Mouse (Mus musculus): Measurements from ENCODE around the gene Clec2i. TPM values are rescaled to one million over a fixed set of nuclear protein-coding genes. Genes with fewer than 3 reads are reported as not detected.
"Not testable (repeated sequence)": the region's sequence is repeated elsewhere in the genome, so short reads cannot be mapped to it uniquely, and the experiment has no call there.

Clec2i gene
- polyA plus RNA-seq, 1 experiment = not detected

GRCm38 (mm10) chr6:128890948-128891355 is 3.6 kb downstream of the Clec2i start, which contains the start of gene BC035044:
Gene BC035044, minus strand, starts transcription at chr6:128891126.
- WGBS = 79% methylated on average over 2 of the region's 2 CpGs
- Histone ChIP-seq H3K27ac (ENCODE audit: insufficient read depth, low read depth, low read length) (peak within 1 kb of the TSS; percentile 65; the same call in 1 of the 2 replicates), H3K4me1 (ENCODE audit: control insufficient read depth, insufficient read depth, insufficient read length, low read length) (no peaks in the 10 kb centered on the region), H3K4me3 (ENCODE audit: low read depth, low read length) (no peak within 1 kb of the TSS), H3K36me3 (ENCODE audit: control insufficient read depth, insufficient read depth, low read length) (no peaks in the 10 kb centered on the region), H3K27me3 (ENCODE audit: control insufficient read depth, insufficient read depth, low read length) (no peaks in the 10 kb centered on the region)
- TF ChIP-seq POLR2A (IDR thresholded peaks at IDR 0.05; ENCODE audit: low read depth, low read length) (no peak), CTCF (IDR thresholded peaks at IDR 0.05; ENCODE audit: extremely low read depth, insufficient read length, insufficient replicate concordance, low read depth, low read length) (no peak)

- H3K36me3 ChIP-seq (ENCODE audit: control insufficient read depth, insufficient read depth, low read length) = no peaks in the 10 kb centered on the region
- H3K27me3 ChIP-seq (ENCODE audit: control insufficient read depth, insufficient read depth, low read length) = no peaks in the 10 kb centered on the region
- H3K4me3 ChIP-seq (ENCODE audit: low read depth, low read length) = no peak overlapping the region
- no peaks in the 10 kb centered on the region for H3K4me1 ChIP-seq (ENCODE audit: control insufficient read depth, insufficient read depth, insufficient read length, low read length)
- WGBS = 79% methylated on average over 3 of the region's 3 CpGs
- no peak for TF ChIP-seq POLR2A (IDR thresholded peaks at IDR 0.05; ENCODE audit: low read depth, low read length)
- TF ChIP-seq CTCF (IDR thresholded peaks at IDR 0.05; ENCODE audit: extremely low read depth, insufficient read length, insufficient replicate concordance, low read depth, low read length) = no peak
- H3K27ac ChIP-seq (ENCODE audit: insufficient read depth, low read depth, low read length) = no peak overlapping the region
Observed at GRCm38 (mm10) chr6:128895404-128896001, 8.1 kb downstream of the Clec2i start.

- TF ChIP-seq CTCF (IDR thresholded peaks at IDR 0.05; ENCODE audit: extremely low read depth, insufficient read length, insufficient replicate concordance, low read depth, low read length) = no peak
- Histone ChIP-seq H3K4me1 (ENCODE audit: control insufficient read depth, insufficient read depth, insufficient read length, low read length) (no peaks in the 10 kb centered on the region), H3K27me3 (ENCODE audit: control insufficient read depth, insufficient read depth, low read length) (no peaks in the 10 kb centered on the region), H3K36me3 (ENCODE audit: control insufficient read depth, insufficient read depth, low read length) (no peaks in the 10 kb centered on the region), H3K4me3 (ENCODE audit: low read depth, low read length) (no peak overlapping the region), H3K27ac (ENCODE audit: insufficient read depth, low read depth, low read length) (no peak overlapping the region)
- WGBS = 92% methylated on average over 2 of the region's 2 CpGs
Observed at GRCm38 (mm10) chr6:128900044-128900443, 12.7 kb downstream of the Clec2i start.

- not testable (repeated sequence) for H3K4me1 ChIP-seq (ENCODE audit: control insufficient read depth, insufficient read depth, insufficient read length, low read length); H3K36me3 ChIP-seq (ENCODE audit: control insufficient read depth, insufficient read depth, low read length); H3K27ac ChIP-seq (ENCODE audit: insufficient read depth, low read depth, low read length); H3K4me3 ChIP-seq (ENCODE audit: low read depth, low read length); H3K27me3 ChIP-seq (ENCODE audit: control insufficient read depth, insufficient read depth, low read length)
- 84% methylated on average over 6 of the region's 6 CpGs for WGBS
Observed at GRCm38 (mm10) chr6:128900796-128901552, 13.6 kb downstream of the Clec2i start.

- H3K4me1 ChIP-seq (ENCODE audit: control insufficient read depth, insufficient read depth, insufficient read length, low read length) = 0 out of 2 replicates have a peak, but pooled peaks cover 2% of the 10 kb centered on the region
- H3K4me3 ChIP-seq (ENCODE audit: low read depth, low read length) = no peak overlapping the region
- 25% methylated on average over 2 of the region's 2 CpGs for WGBS
- H3K27me3 ChIP-seq (ENCODE audit: control insufficient read depth, insufficient read depth, low read length) = no peaks in the 10 kb centered on the region
- H3K36me3 ChIP-seq (ENCODE audit: control insufficient read depth, insufficient read depth, low read length) = no peaks in the 10 kb centered on the region
- TF ChIP-seq POLR2A (IDR thresholded peaks at IDR 0.05; ENCODE audit: low read depth, low read length) (no peak), CTCF (IDR thresholded peaks at IDR 0.05; ENCODE audit: extremely low read depth, insufficient read length, insufficient replicate concordance, low read depth, low read length) (no peak)
- peak overlapping the region; percentile 64 for H3K27ac ChIP-seq (ENCODE audit: insufficient read depth, low read depth, low read length)
Observed at GRCm38 (mm10) chr6:128913598-128914254, 26.3 kb downstream of the Clec2i start.

- Histone ChIP-seq H3K36me3 (ENCODE audit: control insufficient read depth, insufficient read depth, low read length) (peaks cover 8% of the 10 kb centered on the region), H3K27me3 (ENCODE audit: control insufficient read depth, insufficient read depth, low read length) (no peaks in the 10 kb centered on the region), H3K4me1 (ENCODE audit: control insufficient read depth, insufficient read depth, insufficient read length, low read length) (0 out of 2 replicates have a peak, but pooled peaks cover 2% of the 10 kb centered on the region), H3K27ac (ENCODE audit: insufficient read depth, low read depth, low read length) (no peak overlapping the region), H3K4me3 (ENCODE audit: low read depth, low read length) (no peak overlapping the region)
- WGBS = 45% methylated on average over 2 of the region's 2 CpGs
- no peak for TF ChIP-seq POLR2A (IDR thresholded peaks at IDR 0.05; ENCODE audit: low read depth, low read length)
- no peak for TF ChIP-seq CTCF (IDR thresholded peaks at IDR 0.05; ENCODE audit: extremely low read depth, insufficient read length, insufficient replicate concordance, low read depth, low read length)
Observed at GRCm38 (mm10) chr6:128917322-128917721, 29.9 kb downstream of the Clec2i start.

GRCm38 (mm10) chr6:128933050-128933449 is 45.7 kb downstream of the Clec2i start:
- Histone ChIP-seq H3K4me1 (ENCODE audit: control insufficient read depth, insufficient read depth, insufficient read length, low read length) (no peaks in the 10 kb centered on the region), H3K27me3 (ENCODE audit: control insufficient read depth, insufficient read depth, low read length) (no peaks in the 10 kb centered on the region), H3K27ac (ENCODE audit: insufficient read depth, low read depth, low read length) (no peak overlapping the region), H3K4me3 (ENCODE audit: low read depth, low read length) (no peak overlapping the region), H3K36me3 (ENCODE audit: control insufficient read depth, insufficient read depth, low read length) (no peaks in the 10 kb centered on the region)
- 56% methylated on average over 2 of the region's 2 CpGs for WGBS
- no peak for TF ChIP-seq CTCF (IDR thresholded peaks at IDR 0.05; ENCODE audit: extremely low read depth, insufficient read length, insufficient replicate concordance, low read depth, low read length)
- TF ChIP-seq POLR2A (IDR thresholded peaks at IDR 0.05; ENCODE audit: low read depth, low read length) = no peak

- WGBS = 88% methylated on average over 4 of the region's 4 CpGs
- not testable (repeated sequence) for H3K27ac ChIP-seq (ENCODE audit: insufficient read depth, low read depth, low read length); H3K4me3 ChIP-seq (ENCODE audit: low read depth, low read length); H3K27me3 ChIP-seq (ENCODE audit: control insufficient read depth, insufficient read depth, low read length); H3K36me3 ChIP-seq (ENCODE audit: control insufficient read depth, insufficient read depth, low read length); H3K4me1 ChIP-seq (ENCODE audit: control insufficient read depth, insufficient read depth, insufficient read length, low read length)
Observed at GRCm38 (mm10) chr6:128934081-128934480, 46.7 kb downstream of the Clec2i start, which contains the start of gene Clec2g. Gene Clec2g, plus strand, starts transcription at chr6:128934381.

- H3K4me1 ChIP-seq (ENCODE audit: control insufficient read depth, insufficient read depth, insufficient read length, low read length); H3K36me3 ChIP-seq (ENCODE audit: control insufficient read depth, insufficient read depth, low read length); H3K4me3 ChIP-seq (ENCODE audit: low read depth, low read length); H3K27ac ChIP-seq (ENCODE audit: insufficient read depth, low read depth, low read length); H3K27me3 ChIP-seq (ENCODE audit: control insufficient read depth, insufficient read depth, low read length): not testable (repeated sequence)
- 46% methylated on average over 5 of the region's 13 CpGs for WGBS
Observed at GRCm38 (mm10) chr6:128935889-128936665, 48.7 kb downstream of the Clec2i start.

Data from small intestine, adult 2 months (tissue).